Mouse (Mus musculus) telencephalon, adult 2 months (tissue): Measurements from ENCODE around the gene Serpina5.
"Not testable (repeated sequence)": the region's sequence is repeated elsewhere in the genome, so short reads cannot be mapped to it uniquely, and the experiment has no call there.

Experiments
- DNase-seq: peaks from one replicate; pipeline ENCODE4 v3.0.0-alpha.2; 2011; ENCODE audit warnings: low read depth, low spot score

The Serpina5 gene

GRCm38 (mm10) chr12:104100768-104101167, at the start of gene Serpina5:
TSS of gene Serpina5 (plus strand) at chr12:104101113.
- no peak for DNase-seq

- DNase-seq, result no peak
Measured at GRCm38 (mm10) chr12:104053995-104054394, 46.9 kb upstream of the Serpina5 start.

- no peak for DNase-seq
Measured at GRCm38 (mm10) chr12:104055755-104056154, 45.2 kb upstream of the Serpina5 start.

- peak; percentile 80 for DNase-seq
Measured at GRCm38 (mm10) chr12:104057050-104057449, 43.9 kb upstream of the Serpina5 start.

GRCm38 (mm10) chr12:104057531-104057930, 43.4 kb upstream of the Serpina5 start:
- no peak for DNase-seq

GRCm38 (mm10) chr12:104060126-104060525, 40.8 kb upstream of the Serpina5 start:
- DNase-seq, result no peak

GRCm38 (mm10) chr12:104061862-104062261, 39.1 kb upstream of the Serpina5 start:
- no peak for DNase-seq

GRCm38 (mm10) chr12:104064532-104064931, 36.4 kb upstream of the Serpina5 start:
- no peak for DNase-seq

GRCm38 (mm10) chr12:104064996-104065395, 35.9 kb upstream of the Serpina5 start:
- no peak for DNase-seq

GRCm38 (mm10) chr12:104066241-104066640, 34.7 kb upstream of the Serpina5 start:
- no peak for DNase-seq

- peak; percentile 81 for DNase-seq
Measured at GRCm38 (mm10) chr12:104067549-104067948, 33.4 kb upstream of the Serpina5 start.

- peak; percentile 72 for DNase-seq
Measured at GRCm38 (mm10) chr12:104069620-104070019, 31.3 kb upstream of the Serpina5 start.

- DNase-seq, result no peak
Measured at GRCm38 (mm10) chr12:104071708-104072107, 29.2 kb upstream of the Serpina5 start.

- no peak for DNase-seq
Measured at GRCm38 (mm10) chr12:104072286-104072685, 28.6 kb upstream of the Serpina5 start.

GRCm38 (mm10) chr12:104090119-104090518, 10.8 kb upstream of the Serpina5 start:
- DNase-seq, result no peak

GRCm38 (mm10) chr12:104091303-104091702, 9.6 kb upstream of the Serpina5 start:
- DNase-seq, result no peak

GRCm38 (mm10) chr12:104105847-104106246, 4.9 kb downstream of the Serpina5 start:
- no peak for DNase-seq

GRCm38 (mm10) chr12:104106919-104107318, 6.0 kb downstream of the Serpina5 start:
- no peak for DNase-seq

- no peak for DNase-seq
Measured at GRCm38 (mm10) chr12:104108507-104108906, 7.6 kb downstream of the Serpina5 start.

GRCm38 (mm10) chr12:104112333-104112732, 11.4 kb downstream of the Serpina5 start, which contains the start of gene Serpina3a:
TSS of gene Serpina3a (plus strand) at chr12:104112724.
- DNase-seq, result not testable (repeated sequence)

- DNase-seq, result no peak
Measured at GRCm38 (mm10) chr12:104114921-104115579, 14.1 kb downstream of the Serpina5 start.

- DNase-seq, result no peak
Measured at GRCm38 (mm10) chr12:104123097-104123496, 22.2 kb downstream of the Serpina5 start.

- DNase-seq, result no peak
Measured at GRCm38 (mm10) chr12:104123996-104124395, 23.1 kb downstream of the Serpina5 start.
